Mouse (Mus musculus): ENCODE data around the gene Masp1.

Masp1 gene

DNA sequence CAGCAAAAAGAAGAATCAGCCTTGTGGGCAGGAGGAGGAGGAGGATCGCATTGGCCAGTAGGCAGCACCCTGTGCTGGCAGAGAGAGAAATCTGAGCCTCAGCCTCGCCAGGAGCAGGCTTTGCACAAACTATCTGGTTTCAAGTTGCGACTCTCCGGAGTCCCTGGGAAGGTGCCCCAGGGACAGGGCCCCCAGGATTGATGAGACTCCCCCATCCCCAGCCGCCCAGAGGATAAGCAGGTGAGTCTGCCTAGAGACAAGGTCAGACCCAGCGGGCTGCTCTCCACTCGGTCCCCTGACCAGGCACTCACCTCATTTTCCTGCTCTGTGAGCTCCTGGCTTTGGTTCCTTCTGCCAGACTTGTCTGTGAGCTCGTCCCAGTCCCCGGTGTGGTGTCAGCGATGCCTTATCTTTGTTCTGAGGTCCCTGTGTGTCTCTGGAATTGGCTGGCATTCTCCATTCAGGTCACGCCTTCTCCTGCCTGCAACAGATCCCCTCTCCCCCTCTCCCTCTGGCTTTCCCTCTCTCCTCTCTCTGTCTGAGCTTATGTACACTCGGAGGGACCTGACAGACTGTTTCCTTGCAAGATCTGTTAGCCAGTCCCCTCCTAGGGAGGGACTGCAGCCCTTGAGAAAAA, at the start of gene Masp1, which contains the start of gene Rtp4:
Masp1 (minus strand) TSS at position 581 of the 637 bp plus-strand sequence.
Rtp4 (plus strand) TSS at position 57 of the 637 bp plus-strand sequence.
- DNase-seq: peak; percentile 8

DNA sequence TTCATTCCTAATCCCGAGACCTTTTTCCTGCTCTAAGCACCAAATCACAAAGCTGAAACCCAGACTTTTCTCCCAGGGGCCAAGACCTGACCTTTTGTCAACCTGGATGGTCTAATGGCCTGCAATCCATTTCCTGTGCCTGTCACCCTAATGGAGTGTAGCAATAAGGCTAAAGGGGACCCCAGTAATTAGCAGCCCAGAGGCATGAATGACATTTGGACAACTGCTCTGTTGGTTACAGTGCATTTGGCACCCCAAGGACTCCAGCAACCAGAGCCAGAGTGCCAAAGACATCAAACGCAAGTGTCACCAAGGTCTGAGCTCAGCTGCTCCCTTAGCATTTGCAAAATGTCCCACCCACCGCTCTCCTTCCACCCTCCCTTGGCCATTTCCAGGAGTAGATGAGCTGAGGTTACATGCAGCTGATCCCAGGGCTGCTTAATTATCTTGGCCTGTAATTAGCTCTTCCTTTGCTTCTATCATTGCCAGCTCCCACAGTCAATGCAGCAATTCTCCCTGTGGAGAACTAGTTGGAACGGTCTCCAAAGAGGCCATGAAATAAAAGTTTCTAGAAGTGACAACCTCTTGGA, 47.8 kb upstream of the Masp1 start:
- DNase-seq: no peak

DNA sequence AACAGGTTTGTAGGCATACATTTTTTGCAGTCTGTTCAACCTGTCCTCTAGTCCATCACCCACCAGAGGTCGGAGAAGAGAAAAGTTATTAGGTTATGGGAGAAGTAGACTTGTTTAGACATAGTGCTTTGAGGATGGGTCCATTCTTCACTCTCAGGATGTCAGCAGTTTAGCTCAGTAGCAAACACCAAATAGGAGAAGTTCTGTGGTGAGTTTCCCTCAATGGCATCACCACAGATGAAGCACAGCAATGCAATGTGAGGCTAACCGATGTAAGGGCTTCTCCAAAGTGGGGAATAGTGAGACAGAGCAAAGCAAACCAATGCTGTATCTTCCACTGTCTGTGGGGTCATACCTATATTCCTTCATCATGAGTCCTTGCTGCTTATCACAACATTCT, 37.1 kb upstream of the Masp1 start:
- DNase-seq: no peak

DNA sequence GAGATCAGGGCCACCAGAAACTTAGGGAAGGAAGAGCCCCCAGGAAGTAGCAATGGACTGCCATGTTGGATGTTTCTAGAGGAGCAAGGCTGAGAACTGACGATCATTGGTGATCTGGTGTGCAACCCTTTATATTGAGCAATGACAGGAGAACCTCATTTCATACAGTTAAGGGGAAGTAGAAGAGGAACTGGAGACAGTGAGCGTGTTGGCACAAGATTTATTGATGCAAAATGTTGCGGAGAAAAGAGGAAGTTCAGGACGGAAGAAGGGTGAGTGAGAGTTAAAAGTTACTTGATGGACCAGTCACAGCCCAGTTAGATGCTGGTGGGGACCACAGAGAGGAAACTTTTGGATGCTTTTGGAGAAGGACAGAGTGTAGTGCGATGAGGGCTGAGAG, 36.6 kb upstream of the Masp1 start:
- DNase-seq: no peak

DNA sequence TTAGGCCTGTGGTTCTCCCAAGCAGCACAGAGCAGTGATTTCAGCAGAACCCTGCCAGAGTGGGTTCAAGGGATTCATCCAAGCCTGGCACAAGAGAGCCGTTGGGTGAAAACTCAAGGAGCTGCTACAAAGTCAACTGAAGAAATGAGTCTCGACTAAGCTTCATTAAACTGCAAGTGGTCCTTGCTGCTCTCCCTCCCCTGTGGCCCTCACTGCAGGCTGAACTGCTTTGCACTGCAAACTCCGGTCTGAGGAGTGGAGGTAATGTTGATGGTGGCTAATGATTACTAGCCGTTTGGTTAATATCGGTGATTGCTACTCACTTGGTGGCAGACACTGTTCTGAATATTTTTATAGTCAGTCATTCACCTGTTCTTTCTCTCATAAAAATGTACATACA, 34.1 kb upstream of the Masp1 start:
- no peak for DNase-seq

DNA sequence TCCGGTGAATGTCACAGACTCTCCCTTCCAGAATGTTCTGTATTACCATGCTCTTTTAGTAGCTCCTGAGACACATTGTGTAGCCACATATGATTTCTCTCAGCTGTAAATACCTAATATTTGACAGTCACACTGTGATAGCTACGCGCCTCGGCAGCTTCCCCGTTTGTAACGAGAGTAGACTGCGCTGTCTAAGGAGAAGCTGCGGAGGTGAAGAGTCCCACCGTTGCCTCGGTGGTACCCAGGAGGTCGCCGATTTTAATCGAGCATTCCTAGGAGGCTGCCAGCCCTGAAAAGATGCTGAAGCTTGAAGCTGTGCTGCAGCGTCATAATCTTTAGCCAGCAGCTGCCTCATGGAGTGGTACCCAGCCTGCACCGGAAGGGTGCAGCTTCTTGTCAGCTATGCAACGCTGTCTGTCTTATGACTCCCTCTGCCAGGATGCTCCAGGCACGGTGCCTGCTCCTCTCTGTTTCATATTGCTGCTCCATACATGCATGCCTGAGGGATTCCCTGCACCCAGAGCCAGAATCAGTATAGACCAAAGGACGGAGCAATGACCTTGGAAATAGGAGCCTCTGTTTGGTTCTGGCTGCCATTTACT, 30.5 kb upstream of the Masp1 start:
- DNase-seq: no peak

DNA sequence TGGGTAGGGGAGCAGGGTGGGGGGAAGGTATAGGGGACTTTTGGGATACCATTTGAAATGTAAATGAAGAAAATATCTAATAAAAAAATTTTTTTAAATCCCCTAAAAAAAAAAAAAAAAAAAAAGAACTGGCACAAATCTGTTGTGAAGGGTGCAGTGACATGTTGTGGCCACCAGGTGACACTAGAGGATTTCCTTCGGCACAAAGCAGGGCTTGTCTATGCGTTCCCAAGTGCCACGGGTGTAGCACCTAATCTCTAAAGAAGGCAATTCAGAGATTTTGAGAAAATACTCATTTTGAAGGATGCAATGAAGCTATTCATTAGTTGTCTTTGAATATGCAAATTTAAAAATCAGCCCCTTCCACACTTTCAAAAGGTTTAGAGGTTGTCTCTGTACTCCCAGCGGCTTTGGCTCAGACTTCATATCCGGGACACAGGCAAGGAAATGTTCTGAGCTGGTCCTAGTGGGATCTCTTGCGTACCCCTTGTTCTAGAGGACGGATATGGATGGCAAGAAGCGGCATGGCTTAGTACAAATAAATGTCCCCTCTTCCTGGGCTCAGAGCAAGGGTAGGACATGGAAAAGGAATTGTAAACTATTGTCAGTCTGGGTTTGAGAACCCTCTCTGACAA, 29.8 kb upstream of the Masp1 start:
- peak; percentile 38 for DNase-seq

DNA sequence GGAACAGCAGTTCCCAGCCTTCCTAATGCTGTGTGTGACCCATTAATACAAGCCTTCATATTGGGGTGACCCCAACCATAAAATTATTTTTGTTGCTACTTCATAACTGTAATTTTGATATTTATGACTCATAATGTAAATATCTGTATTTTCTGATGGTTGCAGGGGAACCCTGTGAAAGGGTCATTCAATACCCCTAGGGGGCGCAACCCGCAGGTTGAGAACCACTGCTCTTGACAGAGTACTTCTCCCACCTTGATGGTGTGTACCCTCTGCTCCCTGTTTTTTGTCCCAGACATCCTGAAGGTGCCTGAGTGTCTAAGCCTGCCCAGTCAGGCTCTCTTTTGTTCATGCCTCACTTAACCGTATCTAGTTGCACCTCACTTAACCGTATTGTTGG, 27.2 kb upstream of the Masp1 start:
- DNase-seq: no peak

DNA sequence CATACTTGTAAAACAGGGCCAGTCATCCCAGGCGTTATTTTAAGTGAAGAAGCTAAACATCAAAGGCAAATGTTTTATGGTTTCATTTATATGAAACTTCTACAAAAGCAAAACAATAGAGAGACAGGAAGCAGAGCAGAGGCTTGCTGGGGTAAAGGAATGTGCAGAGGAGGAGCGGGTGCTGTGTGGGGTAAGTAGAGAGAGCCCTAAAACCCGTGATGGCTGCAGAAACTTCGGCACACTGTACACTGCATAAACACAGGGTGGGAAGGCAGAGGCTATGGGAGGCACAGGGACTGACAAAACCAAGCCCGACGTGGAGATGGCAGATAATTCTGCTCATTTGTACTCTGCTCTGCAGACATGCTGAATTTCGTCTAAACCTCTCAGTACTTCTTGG, 23.7 kb upstream of the Masp1 start:
- DNase-seq: no peak

DNA sequence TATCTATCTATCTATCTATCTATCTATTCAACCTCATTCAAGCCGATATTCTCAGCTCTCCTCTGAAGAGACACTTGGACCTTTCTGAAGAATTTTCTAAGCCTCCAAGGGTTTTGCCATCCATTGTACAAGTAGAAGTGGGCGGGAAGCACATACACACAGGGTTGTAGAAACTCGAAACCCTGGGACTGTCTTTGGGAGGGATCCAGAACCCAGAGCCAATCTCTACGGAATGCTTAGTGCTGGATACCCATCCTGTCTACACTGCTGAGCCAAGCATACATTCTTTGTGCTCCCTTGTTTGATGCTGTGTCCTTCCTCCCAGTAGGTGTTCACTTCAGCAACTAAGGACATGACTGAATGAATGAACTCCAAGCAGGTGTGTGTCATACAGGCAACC, 22.3 kb upstream of the Masp1 start:
- no peak for DNase-seq

DNA sequence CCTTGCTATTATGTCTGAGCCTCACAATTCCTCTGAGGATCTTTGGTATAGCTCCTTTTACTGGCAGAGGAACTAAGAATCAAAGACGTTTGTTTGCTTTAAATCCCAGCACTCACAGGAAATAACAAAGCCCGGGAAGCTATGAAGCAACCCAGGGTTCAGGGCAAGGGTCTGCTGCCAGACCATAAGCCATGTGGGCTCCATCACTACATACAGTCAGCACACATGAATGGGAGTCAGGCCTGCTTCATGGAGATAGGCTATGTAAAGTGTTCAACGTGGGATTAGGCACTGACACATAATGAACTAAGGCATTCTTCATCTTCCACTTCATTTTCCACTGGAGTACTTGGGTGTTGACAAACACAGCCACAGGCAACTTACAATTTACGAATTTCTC, 20.4 kb upstream of the Masp1 start:
- DNase-seq: no peak

DNA sequence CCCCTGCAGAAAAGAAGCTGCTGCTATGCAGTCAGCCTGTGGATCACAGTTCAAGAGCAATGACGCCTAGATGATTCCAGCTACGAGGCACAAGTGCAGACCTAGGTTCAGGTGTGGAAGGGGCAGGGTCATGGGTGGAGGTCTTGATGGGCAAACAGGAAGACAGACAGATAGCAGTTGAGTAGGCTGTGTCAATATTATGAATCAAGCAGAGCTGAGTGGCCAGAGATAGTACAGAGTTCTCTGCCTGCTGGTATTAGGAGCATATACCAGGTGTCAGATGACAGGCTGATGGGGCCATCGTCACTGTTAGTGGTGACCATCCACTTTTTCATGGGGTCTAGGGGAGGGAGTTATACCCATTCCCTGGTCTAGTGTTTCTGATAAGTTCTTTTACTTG, 13.1 kb upstream of the Masp1 start:
- DNase-seq: no peak

DNA sequence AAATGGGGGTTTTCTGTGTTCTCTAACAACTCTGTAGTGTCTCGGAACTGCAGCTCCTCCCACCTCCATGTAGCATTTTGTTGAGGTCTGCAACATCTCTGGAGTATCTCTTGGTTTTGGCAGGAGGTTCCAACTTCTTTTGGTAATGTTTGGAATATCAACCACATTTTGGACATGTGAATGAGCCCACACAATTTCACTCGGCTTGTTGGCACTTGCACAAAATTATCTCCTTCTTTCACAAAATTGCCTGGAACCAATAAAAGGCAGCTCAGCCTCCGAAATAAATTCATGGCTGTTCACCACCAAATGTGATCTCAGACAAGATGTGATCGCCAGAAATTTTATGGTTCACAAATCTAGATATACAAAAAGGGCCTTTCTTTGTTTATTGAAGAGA, 8.6 kb upstream of the Masp1 start:
- no peak for DNase-seq

DNA sequence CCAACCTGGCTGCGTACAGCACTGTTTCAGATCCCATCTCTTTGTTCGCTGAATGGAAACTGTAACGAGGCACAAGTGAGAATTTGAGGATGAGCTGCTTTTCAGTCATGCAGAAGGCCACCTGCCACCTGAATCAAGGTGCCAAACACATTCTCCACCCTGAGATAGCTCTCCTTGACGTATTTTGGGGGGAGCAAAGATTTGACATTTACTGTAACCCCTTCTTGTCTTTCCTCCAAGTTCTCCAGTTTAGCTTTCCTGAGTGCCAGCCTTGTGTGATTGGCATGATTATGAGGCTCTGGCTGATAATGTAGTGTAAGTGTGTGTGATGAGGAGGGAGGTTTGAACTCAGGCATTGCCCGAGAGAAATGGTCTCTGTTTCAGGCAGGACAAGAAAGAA, 1.5 kb upstream of the Masp1 start:
- DNase-seq: no peak

DNA sequence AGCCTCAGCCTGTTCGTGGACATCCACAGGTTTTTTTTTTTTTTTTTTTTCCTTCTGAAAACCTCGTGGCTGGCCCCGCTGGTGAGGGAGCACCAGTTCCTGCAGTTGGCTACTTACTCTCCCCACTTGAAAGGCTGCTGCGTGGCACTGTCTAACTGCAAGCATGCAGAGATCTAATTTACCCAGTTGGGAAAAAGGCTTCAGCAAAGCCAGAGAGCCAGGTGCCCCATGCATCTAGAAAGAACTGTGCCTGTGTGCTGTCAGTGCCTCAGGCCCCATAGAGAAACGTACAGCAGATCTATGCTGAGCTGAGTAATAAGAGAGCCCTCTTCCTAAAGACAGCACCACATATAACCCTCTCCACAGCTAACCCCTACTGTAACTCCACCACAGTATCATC, 477 bp upstream of the Masp1 start:
- DNase-seq: no peak

DNA sequence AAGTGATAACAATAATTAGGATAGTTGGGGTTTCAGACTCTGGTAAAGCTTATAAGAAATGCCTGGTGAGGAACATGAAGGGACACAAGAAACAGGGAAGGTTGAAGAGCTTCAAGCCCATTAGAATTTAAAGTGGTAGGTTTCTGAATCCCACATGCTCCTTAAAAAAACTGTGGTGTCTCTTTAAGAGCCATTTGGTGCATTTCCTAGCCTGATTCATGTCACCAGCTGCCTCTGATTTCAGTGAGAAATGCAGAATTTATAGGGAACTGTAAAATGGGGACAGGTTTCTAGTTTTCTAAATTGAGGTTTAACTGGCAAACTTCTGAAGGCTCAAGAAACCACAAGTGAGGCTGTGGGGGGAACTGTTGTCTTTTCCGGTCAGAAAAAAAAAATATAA, 844 bp downstream of the Masp1 start:
- DNase-seq: no peak

DNA sequence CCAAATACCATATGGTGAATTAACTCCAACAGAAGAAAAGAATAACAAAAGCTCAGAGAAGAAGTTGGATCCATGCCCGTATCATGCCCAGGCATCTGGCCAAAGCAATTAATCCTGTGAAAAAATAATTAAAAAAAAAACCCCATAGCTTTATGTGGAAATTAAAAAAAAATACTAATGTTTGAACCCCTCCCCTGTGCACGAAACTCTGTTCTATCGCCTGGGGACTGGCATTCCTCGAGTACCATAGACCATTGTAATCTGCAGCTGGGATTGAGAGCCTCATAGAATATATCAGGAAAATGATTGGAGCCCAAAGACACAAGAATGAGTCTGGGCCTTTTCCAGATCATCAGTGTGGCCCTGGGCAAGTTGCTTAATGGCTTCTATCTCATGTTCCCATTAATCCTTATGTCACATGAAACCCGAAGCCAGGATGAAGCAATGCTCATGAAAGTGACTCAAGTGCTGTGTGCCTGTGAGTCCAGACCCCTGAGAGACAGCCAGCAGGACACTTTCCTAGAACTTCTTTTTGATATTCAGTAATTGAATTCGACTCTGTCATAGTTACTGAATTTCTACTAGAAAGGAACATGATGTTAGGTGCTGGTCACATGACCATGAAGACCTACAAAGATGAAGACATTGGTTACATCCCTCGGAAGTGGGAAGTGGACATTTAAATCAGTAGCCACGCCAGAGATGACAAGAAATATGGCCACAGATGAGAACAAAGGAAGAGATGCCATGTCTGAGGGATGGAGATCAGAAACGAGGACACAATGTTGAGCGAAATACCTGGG, 1.8 kb downstream of the Masp1 start:
- DNase-seq: no peak

DNA sequence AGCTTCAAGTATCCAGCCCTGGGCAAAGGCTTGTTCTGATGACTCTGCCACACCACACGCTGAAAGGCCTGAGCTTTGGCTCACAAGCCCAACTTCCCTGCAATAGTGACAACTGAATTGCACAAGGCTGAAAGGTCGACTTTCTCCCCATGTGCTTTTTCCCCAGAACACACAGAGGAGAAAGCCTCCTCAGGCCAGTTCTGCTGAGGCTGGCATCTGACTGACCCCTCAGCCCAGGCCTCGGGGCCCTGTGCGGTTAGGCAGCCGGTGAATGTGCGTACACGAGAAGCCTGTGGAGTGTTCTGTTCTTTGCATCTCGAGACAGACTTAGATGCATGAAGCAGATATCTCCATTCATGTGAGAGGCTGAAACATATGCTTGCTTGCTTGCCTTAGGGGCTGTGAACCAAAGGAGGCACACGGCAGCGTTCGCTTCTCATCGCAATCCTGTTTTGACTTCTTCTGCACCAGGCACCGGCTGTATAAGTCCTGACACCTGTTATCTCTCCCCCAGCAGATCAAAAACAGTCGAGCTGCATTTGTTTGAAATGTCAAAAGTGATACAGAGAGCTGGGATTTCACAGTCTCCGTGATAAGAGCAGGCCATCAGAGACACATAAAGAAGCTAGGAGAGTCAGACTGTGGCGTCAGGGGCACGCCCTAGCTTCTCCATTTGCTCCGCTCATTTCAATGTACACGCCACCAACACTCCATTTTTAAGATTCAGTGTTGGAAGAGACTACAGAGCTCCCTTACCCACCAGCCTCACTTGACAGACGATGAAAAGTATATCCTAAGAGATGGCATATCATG, 2.7 kb downstream of the Masp1 start:
- DNase-seq: no peak

DNA sequence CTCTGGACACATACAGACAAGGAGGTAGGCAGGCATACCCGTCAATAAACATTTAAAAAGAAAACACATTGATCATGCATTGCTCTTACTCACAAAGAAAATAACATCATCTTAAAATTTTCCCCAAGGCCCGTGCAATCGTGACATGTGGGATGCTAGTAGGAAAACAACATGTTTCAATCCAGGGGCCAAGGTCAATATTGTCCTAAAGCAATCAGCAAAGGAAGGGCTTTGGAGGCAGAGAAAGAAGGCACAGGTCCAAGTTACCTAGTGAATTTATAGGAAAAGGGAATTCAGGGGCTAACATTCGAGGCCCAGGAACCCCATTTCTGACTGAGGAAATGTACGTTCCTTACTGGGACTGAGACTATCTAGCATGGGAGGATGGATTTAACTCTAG, 3.4 kb downstream of the Masp1 start:
- DNase-seq: no peak

DNA sequence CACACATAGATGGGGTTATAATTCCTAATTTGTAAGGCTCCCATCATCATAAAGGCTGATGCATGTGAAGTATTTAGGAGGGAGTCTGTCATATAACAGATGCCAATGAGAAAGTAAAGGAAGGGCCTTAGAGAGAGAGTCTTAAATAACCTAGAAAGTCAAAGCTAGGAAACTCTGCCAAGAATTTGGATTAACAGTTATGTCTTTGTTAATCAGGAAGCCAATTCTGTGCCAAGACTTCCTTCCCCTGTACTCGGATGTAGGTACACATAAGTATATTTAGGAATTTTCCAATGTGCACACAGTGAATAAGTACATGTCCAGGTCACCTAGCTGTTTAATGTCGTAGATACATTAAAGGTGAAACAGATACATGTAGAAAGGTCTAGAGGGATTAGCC, 4.0 kb downstream of the Masp1 start:
- DNase-seq: no peak

DNA sequence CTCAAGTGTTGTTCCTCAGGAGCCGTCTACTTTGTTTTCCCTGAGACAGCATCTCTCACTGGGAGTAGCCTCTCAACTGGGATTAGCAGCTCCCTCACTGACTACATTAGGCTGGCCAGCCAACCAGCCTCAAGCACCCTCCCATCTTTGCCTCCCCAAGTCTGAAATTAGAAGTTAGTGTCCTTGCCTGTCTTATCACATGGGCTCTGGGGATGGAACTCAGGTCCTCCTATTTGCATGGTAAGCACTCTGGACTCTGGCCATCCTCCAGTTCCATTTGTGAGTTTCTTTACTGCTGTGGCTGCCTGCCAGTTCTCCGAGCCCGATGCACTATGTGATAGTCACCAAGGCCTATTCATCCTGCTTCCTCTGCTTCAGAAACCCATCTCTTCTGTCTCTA, 4.8 kb downstream of the Masp1 start:
- no peak for DNase-seq

DNA sequence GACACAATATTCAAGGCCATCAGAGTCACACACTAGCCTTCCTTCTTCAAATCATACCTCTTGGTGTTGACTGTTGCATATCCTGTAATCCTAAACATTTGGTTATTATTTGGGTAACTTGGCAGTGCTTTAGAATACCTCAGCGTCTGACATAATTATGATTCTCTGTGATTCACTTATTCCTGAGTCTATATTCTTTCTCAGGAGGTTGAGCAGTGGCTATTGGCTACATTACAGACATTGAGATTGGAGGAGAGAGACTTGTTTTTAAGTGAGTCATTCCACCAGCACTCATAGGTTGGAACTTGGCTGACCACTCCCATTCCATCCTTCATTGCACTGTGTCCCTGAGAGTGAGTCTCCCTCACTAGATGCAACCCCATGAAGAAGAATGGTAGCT, 7.2 kb downstream of the Masp1 start:
- DNase-seq: no peak
